Mouse (Mus musculus): ENCODE measurements around the gene Trim9.

Gene Trim9

GRCm38 (mm10) chr12:70262271-70262953, 85.0 kb downstream of the Trim9 start:
- 58% methylated on average over 17 of the region's 17 CpGs for WGBS

- WGBS = 82% methylated on average over 15 of the region's 15 CpGs
Observed at GRCm38 (mm10) chr12:70251210-70251884, 96.1 kb downstream of the Trim9 start.

GRCm38 (mm10) chr12:70249616-70250157, 97.7 kb downstream of the Trim9 start:
- 81% methylated on average over 10 of the region's 10 CpGs for WGBS

- WGBS = 47% methylated on average over 15 of the region's 15 CpGs
Observed at GRCm38 (mm10) chr12:70247683-70248474, 99.5 kb downstream of the Trim9 start.

GRCm38 (mm10) chr12:70242550-70242949, 104.9 kb downstream of the Trim9 start:
- 43% methylated on average over 7 of the region's 7 CpGs for WGBS

- WGBS = 53% methylated on average over 5 of the region's 5 CpGs
Observed at GRCm38 (mm10) chr12:70239741-70240140, 107.7 kb downstream of the Trim9 start.

- WGBS = 39% methylated on average over 8 of the region's 8 CpGs
Observed at GRCm38 (mm10) chr12:70238604-70239003, 108.8 kb downstream of the Trim9 start.

GRCm38 (mm10) chr12:70234938-70235484, 112.4 kb downstream of the Trim9 start:
- 2% methylated on average over 13 of the region's 13 CpGs for WGBS

- WGBS = 4% methylated on average over 6 of the region's 6 CpGs
Observed at GRCm38 (mm10) chr12:70234411-70234810, 113.0 kb downstream of the Trim9 start.

- 79% methylated on average over 6 of the region's 6 CpGs for WGBS
Observed at GRCm38 (mm10) chr12:70233637-70234315, 113.6 kb downstream of the Trim9 start.

- 59% methylated on average over 5 of the region's 5 CpGs for WGBS
Observed at GRCm38 (mm10) chr12:70232020-70232544, 115.3 kb downstream of the Trim9 start.

GRCm38 (mm10) chr12:70231294-70231693, 116.1 kb downstream of the Trim9 start, which contains the start of gene Pygl:
Pygl (minus strand) TSS chr12:70231488.
- WGBS = 96% methylated on average over 2 of the region's 2 CpGs

GRCm38 (mm10) chr12:70228155-70228554, 119.3 kb downstream of the Trim9 start:
- WGBS = 87% methylated on average over 11 of the region's 11 CpGs

- 4% methylated on average over 52 of the region's 52 CpGs for WGBS
Observed at GRCm38 (mm10) chr12:70227121-70227932, 120.1 kb downstream of the Trim9 start.

GRCm38 (mm10) chr12:70226655-70227054, 120.8 kb downstream of the Trim9 start:
- 51% methylated on average over 5 of the region's 5 CpGs for WGBS

GRCm38 (mm10) chr12:70223331-70223730, 124.1 kb downstream of the Trim9 start:
- WGBS = 77% methylated on average over 4 of the region's 4 CpGs

GRCm38 (mm10) chr12:70221425-70221824, 126.0 kb downstream of the Trim9 start:
- 74% methylated on average over 5 of the region's 5 CpGs for WGBS

- 89% methylated on average over 8 of the region's 8 CpGs for WGBS
Observed at GRCm38 (mm10) chr12:70218795-70219540, 128.4 kb downstream of the Trim9 start.

- WGBS = 54% methylated on average over 16 of the region's 16 CpGs
Observed at GRCm38 (mm10) chr12:70216229-70216800, 131.1 kb downstream of the Trim9 start.

Data from cerebral cortex, adult 2 months (tissue).